Mouse (Mus musculus) heart, embryonic 12.5 days (tissue): ENCODE data around the gene Decr2. TPM values are rescaled to one million over a fixed set of nuclear protein-coding genes. Genes with fewer than 3 reads are reported as not detected.

ENCODE experiments used
- ATAC-seq: fragments of 200-750 bp; cut with Nextera tagmentation; 2 replicates; pipeline ENCODE4 v1.8.0; 2017; ENCODE audit warnings: moderate TSS enrichment, moderate library complexity; ENCODE audit not compliant: insufficient number of reproducible peaks, low FRiP score
- H3K27ac ChIP-seq: fragments of 300-500 bp; sonication (generic); 2 replicates; pipeline ENCODE4 v1.5.1; 2016; ENCODE audit warnings: mild to moderate bottlenecking, moderate library complexity; ENCODE audit not compliant: poor library complexity, severe bottlenecking
- H3K27me3 ChIP-seq: fragments of 300-500 bp; sonication (generic); replicated peaks from 2 replicates; pipeline ENCODE4 v1.6.1; 2016; ENCODE audit warnings: mild to moderate bottlenecking, moderate library complexity
- H3K36me3 ChIP-seq: fragments of 300-500 bp; sonication (generic); 2 replicates; pipeline ENCODE4 v1.6.1; 2016; ENCODE audit warnings: mild to moderate bottlenecking, moderate library complexity
- H3K4me1 ChIP-seq: fragments of 300-500 bp; sonication (generic); replicated peaks from 2 replicates; pipeline ENCODE4 v1.6.1; 2016; ENCODE audit warnings: mild to moderate bottlenecking
- H3K4me2 ChIP-seq: fragments of 300-500 bp; sonication (generic); 2 replicates; pipeline ENCODE4 v1.6.1; 2016; ENCODE audit warnings: mild to moderate bottlenecking, moderate library complexity
- H3K4me3 ChIP-seq: fragments of 300-500 bp; sonication (generic); 2 replicates; pipeline ENCODE4 v1.5.1; 2016; ENCODE audit warnings: mild to moderate bottlenecking
- H3K9ac ChIP-seq: fragments of 300-500 bp; sonication (generic); 2 replicates; pipeline ENCODE4 v1.6.1; 2016; ENCODE audit warnings: mild to moderate bottlenecking, moderate library complexity
- H3K9me3 ChIP-seq: fragments of 300-500 bp; sonication (generic); replicated peaks from 2 replicates; pipeline ENCODE4 v1.6.1; 2016; ENCODE audit warnings: mild to moderate bottlenecking, moderate library complexity
- WGBS: fragments of 180-500 bp; shearing (Covaris S2); methylation state at CpG from one replicate; pipeline ENCODE4 v1.1.7; 2016; 5-methylcytosine and 5-hydroxymethylcytosine counted together
- polyA plus RNA-seq: library from polyadenylated mRNA; unstranded; fragments of >200 nt; fragmentation: Nextera tagmentation; extraction: Ambion mirVana; gene quantifications from 2 replicates; pipeline ENCODE4 v1.2.1, GENCODE M21; 2016

The Decr2 gene
- polyA plus RNA-seq = 33.4 and 37.1 TPM in 2 replicates

- Histone ChIP-seq H3K4me1 (peaks cover 12% of the 10 kb centered on the region), H3K4me3 (peak within 1 kb of the TSS; percentile 68), H3K4me2 (peak within 1 kb of the TSS; percentile 75), H3K9ac (peak within 1 kb of the TSS; percentile 70), H3K27ac (peak within 1 kb of the TSS; percentile 79), H3K9me3 (no peaks in the 10 kb centered on the region), H3K36me3 (peaks cover 30% of the 10 kb centered on the region), H3K27me3 (no peaks in the 10 kb centered on the region)
- WGBS = under 1% methylated on average over 32 of the region's 32 CpGs
- peak; percentile 87 for ATAC-seq
These were observed at the start of gene Decr2 for GRCm38 (mm10) chr17:26089905-26090632. Gene Decr2, minus strand, starts transcription at chr17:26090337.

GRCm38 (mm10) chr17:26138901-26139381 lies 48.8 kb upstream of the Decr2 start:
- Histone ChIP-seq H3K36me3 (peaks cover 17% of the 10 kb centered on the region), H3K4me3 (peak overlapping the region; percentile 88), H3K27ac (peak overlapping the region; percentile 93), H3K9me3 (no peaks in the 10 kb centered on the region), H3K27me3 (no peaks in the 10 kb centered on the region), H3K4me2 (peak overlapping the region; percentile 84), H3K4me1 (peaks cover 29% of the 10 kb centered on the region), H3K9ac (peak overlapping the region; percentile 90)
- under 1% methylated on average over 57 of the region's 58 CpGs for WGBS
- ATAC-seq = peak; percentile 80

- WGBS = 1% methylated on average over 42 of the region's 42 CpGs
- peak within 1 kb of the TSS; percentile 88 for H3K4me3 ChIP-seq
- H3K4me1 ChIP-seq = peaks cover 29% of the 10 kb centered on the region
- peaks cover 15% of the 10 kb centered on the region for H3K36me3 ChIP-seq
- H3K27ac ChIP-seq = peak within 1 kb of the TSS; percentile 93
- H3K27me3 ChIP-seq = no peaks in the 10 kb centered on the region
- no peaks in the 10 kb centered on the region for H3K9me3 ChIP-seq
- H3K4me2 ChIP-seq = peak within 1 kb of the TSS; percentile 84
- peak; percentile 97 for ATAC-seq
- peak within 1 kb of the TSS; percentile 90 for H3K9ac ChIP-seq
These were observed 48.2 kb upstream of the Decr2 start, which contains the start of gene Axin1 for GRCm38 (mm10) chr17:26138239-26138836. Gene Axin1, plus strand, starts transcription at chr17:26138688.

- WGBS = 70% methylated on average over 2 of the region's 2 CpGs
- H3K4me1 ChIP-seq = peaks cover 29% of the 10 kb centered on the region
- peak overlapping the region; percentile 26; the same call in 1 of the 2 replicates for H3K27ac ChIP-seq
- no peak for ATAC-seq
- H3K27me3 ChIP-seq = no peaks in the 10 kb centered on the region
- peak overlapping the region; percentile 84 for H3K4me2 ChIP-seq
- peak overlapping the region; percentile 88 for H3K4me3 ChIP-seq
- H3K9me3 ChIP-seq = no peaks in the 10 kb centered on the region
- H3K9ac ChIP-seq = 0 out of 2 replicates have a peak overlapping the region, but pooled peaks have one; percentile 42
- peaks cover 9% of the 10 kb centered on the region for H3K36me3 ChIP-seq
These were observed 47.6 kb upstream of the Decr2 start for GRCm38 (mm10) chr17:26137751-26138130.

GRCm38 (mm10) chr17:26137106-26137750 lies 47.1 kb upstream of the Decr2 start:
- no peak overlapping the region for H3K9ac ChIP-seq
- no peak overlapping the region for H3K27ac ChIP-seq
- ATAC-seq = no peak
- 78% methylated on average over 11 of the region's 11 CpGs for WGBS
- H3K4me3 ChIP-seq = no peak overlapping the region
- no peaks in the 10 kb centered on the region for H3K9me3 ChIP-seq
- H3K27me3 ChIP-seq = no peaks in the 10 kb centered on the region
- peaks cover 29% of the 10 kb centered on the region for H3K4me1 ChIP-seq
- H3K36me3 ChIP-seq = peaks cover 4% of the 10 kb centered on the region; the same call in 1 of the 2 replicates
- H3K4me2 ChIP-seq = peak overlapping the region; percentile 84; the same call in 1 of the 2 replicates

GRCm38 (mm10) chr17:26131856-26132853 lies 42.0 kb upstream of the Decr2 start:
- peaks cover 51% of the 10 kb centered on the region for H3K36me3 ChIP-seq
- 0 out of 2 replicates have a peak, but pooled peaks cover 2% of the 10 kb centered on the region for H3K4me1 ChIP-seq
- no peak overlapping the region for H3K9ac ChIP-seq
- H3K27me3 ChIP-seq = no peaks in the 10 kb centered on the region
- H3K9me3 ChIP-seq = no peaks in the 10 kb centered on the region
- H3K27ac ChIP-seq = no peak overlapping the region
- ATAC-seq = no peak
- no peak overlapping the region for H3K4me2 ChIP-seq
- WGBS = 91% methylated on average over 18 of the region's 18 CpGs
- H3K4me3 ChIP-seq = no peak overlapping the region

GRCm38 (mm10) chr17:26131062-26131732 lies 41.1 kb upstream of the Decr2 start:
- Histone ChIP-seq H3K9me3 (no peaks in the 10 kb centered on the region), H3K4me3 (no peak overlapping the region), H3K27me3 (no peaks in the 10 kb centered on the region), H3K9ac (no peak overlapping the region), H3K4me2 (no peak overlapping the region), H3K36me3 (peaks cover 61% of the 10 kb centered on the region), H3K27ac (no peak overlapping the region), H3K4me1 (no peaks in the 10 kb centered on the region)
- no peak for ATAC-seq
- 89% methylated on average over 18 of the region's 18 CpGs for WGBS

- Histone ChIP-seq H3K9me3 (no peaks in the 10 kb centered on the region), H3K9ac (no peak overlapping the region), H3K4me3 (no peak overlapping the region), H3K27me3 (0 out of 2 replicates have a peak, but pooled peaks cover 4% of the 10 kb centered on the region), H3K4me2 (no peak overlapping the region), H3K36me3 (peaks cover 53% of the 10 kb centered on the region), H3K4me1 (peaks cover 8% of the 10 kb centered on the region), H3K27ac (no peak overlapping the region)
- ATAC-seq = no peak
- 91% methylated on average over 10 of the region's 10 CpGs for WGBS
These were observed 35.1 kb upstream of the Decr2 start for GRCm38 (mm10) chr17:26125226-26125625.

GRCm38 (mm10) chr17:26124560-26124959 lies 34.4 kb upstream of the Decr2 start:
- H3K36me3 ChIP-seq = peaks cover 46% of the 10 kb centered on the region
- no peak for ATAC-seq
- peak overlapping the region; percentile 86 for H3K9ac ChIP-seq
- H3K4me1 ChIP-seq = peaks cover 8% of the 10 kb centered on the region
- H3K27me3 ChIP-seq = peaks cover 9% of the 10 kb centered on the region
- no peaks in the 10 kb centered on the region for H3K9me3 ChIP-seq
- 86% methylated on average over 7 of the region's 7 CpGs for WGBS
- H3K4me3 ChIP-seq = peak overlapping the region; percentile 89
- H3K27ac ChIP-seq = no peak overlapping the region
- peak overlapping the region; percentile 79 for H3K4me2 ChIP-seq

- Histone ChIP-seq H3K4me2 (peak within 1 kb of the TSS; percentile 79), H3K4me3 (peak within 1 kb of the TSS; percentile 89), H3K9me3 (no peaks in the 10 kb centered on the region), H3K27ac (no peak within 1 kb of the TSS), H3K4me1 (peaks cover 8% of the 10 kb centered on the region), H3K9ac (peak within 1 kb of the TSS; percentile 86), H3K36me3 (peaks cover 33% of the 10 kb centered on the region), H3K27me3 (peaks cover 22% of the 10 kb centered on the region)
- peak; percentile 85 for ATAC-seq
- under 1% methylated on average over 32 of the region's 32 CpGs for WGBS
These were observed 33.1 kb upstream of the Decr2 start, which contains the start of gene Mrpl28 for GRCm38 (mm10) chr17:26123267-26123684. Gene Mrpl28, plus strand, starts transcription at chr17:26123500.
